Mouse (Mus musculus) large intestine, adult 2 months (tissue): ENCODE results near the gene Tmem135. TPM values are rescaled to one million over a fixed set of nuclear protein-coding genes. Genes with fewer than 3 reads are reported as not detected.

Source experiments
- DNase-seq: peaks from one replicate; pipeline ENCODE4 v3.0.0-alpha.2; 2012; ENCODE audit warnings: low read depth, low spot score
- WGBS: fragments of 180-500 bp; shearing (Covaris S2); methylation state at CpG from one replicate; pipeline ENCODE4 v1.1.7; 2018; 5-methylcytosine and 5-hydroxymethylcytosine counted together
- polyA plus RNA-seq: library from polyadenylated mRNA; depleted of rRNA; stranded (reverse); fragments of >200 nt; gene quantifications from 2 replicates; pipeline ENCODE4 v1.2.3, GENCODE M21; 2012; rRNA removed

Gene Tmem135
- 7.5 and 42.5 TPM in 2 replicates for polyA plus RNA-seq

DNA sequence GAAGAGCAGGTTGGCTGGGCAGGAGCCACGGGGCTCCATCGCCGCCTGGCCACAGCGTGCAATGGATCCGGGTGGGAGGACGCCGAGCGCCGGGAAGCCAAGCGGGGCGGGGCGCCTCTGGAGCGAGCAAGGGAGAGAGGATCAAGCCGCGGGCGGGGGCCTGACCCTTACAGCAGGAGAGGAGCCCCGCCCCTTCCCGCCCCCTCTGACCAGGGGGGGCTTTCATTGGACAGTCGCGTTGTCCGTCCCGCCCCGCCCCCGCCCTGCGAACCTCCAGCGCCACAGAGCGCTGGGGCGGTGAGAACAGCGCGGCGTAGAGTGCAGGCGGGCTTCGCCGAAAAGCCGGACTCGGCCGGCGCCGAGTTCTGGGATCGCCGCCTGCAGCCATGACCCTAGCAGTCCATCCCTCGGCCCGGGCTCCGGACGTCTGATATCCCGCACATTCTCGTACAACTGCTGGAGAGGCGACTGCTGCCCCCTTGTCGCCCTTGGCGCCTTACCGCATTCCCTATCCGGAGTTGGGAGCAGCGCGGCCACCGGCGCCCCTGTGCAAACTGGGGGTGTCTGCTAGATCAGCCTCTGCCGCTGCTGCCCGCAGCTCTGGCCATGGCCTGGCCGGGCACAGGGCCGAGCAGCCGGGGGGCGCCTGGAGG, at the start of gene Tmem135, which contains the start of gene Fzd4:
TSS of gene Tmem135 (minus strand) at position 142 of the 653 bp plus-strand sequence.
TSS of gene Fzd4 (plus strand) at position 275 of the 653 bp plus-strand sequence.
- DNase-seq = peak; percentile 85
- 1% methylated on average over 61 of the region's 62 CpGs for WGBS

DNA sequence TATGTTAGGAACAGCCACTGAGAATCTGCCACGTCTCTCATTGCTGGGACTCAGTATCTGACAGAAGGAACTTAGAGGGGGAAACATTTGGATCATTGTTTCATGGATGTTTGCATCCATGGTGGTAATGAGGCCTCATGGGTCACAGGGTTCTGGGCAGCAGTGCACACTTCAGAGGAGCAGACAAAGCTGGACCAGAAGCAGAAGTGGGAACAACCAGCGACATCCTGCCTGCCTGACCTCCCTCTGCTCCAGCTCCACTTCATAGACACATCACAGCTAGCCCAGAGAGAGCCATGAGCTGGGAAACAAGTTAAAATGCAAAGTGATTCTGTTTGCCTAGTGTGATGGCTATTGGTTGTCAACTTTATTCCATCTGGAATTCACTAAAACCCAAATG, 46.3 kb upstream of the Tmem135 start:
- WGBS = 61% methylated on average over 2 of the region's 2 CpGs

GRCm38 (mm10) chr7:89445137-89445536, 41.1 kb upstream of the Tmem135 start:
- WGBS = 27% methylated on average over 4 of the region's 4 CpGs
- no peak for DNase-seq

More for the DNA sequence above, 46.3 kb upstream of the Tmem135 start:
- no peak for DNase-seq

GRCm38 (mm10) chr7:89442242-89442641, 38.2 kb upstream of the Tmem135 start:
- no peak for DNase-seq
- 84% methylated on average over 4 of the region's 4 CpGs for WGBS

DNA sequence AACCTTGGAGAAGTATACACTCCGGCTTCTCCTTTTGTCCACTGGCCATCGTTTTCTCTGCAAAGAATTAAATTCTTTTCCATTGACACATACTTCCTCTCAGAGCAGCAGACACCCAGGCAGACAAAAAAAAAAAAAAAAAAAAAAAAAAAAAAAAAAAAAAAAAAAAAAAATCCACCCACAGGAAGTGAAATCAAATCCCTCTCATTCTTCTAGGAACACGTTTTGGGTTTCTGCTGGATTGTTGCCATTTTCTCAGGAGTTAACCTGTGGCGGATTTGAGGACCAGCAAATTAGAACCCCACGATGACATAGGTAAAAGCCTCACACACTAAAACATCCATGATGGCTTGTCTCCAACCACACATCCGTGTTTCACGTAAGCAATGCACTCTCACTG, 37.3 kb upstream of the Tmem135 start:
- DNase-seq = no peak
- 62% methylated on average over 7 of the region's 7 CpGs for WGBS

DNA sequence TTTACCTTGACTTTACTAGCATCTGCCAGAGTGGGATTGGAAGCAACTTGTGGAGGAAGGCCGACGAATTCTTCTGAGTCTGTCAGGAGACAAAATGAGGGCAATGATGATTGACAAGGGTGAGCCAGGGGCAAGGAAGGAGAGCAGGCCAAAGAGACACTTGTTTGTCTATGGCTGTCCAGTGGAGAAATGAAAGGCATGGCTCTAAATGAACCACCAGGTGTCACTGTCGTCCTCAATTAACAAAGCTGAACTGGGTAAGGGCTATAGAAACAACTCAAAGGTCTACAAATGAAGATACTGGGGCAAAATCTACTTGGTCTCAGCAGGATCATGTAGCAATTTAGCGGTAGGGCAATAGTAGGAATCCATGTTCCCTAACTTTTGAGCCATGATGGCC, 33.6 kb upstream of the Tmem135 start:
- peak; percentile 31 for DNase-seq
- 38% methylated on average over 4 of the region's 4 CpGs for WGBS

DNA sequence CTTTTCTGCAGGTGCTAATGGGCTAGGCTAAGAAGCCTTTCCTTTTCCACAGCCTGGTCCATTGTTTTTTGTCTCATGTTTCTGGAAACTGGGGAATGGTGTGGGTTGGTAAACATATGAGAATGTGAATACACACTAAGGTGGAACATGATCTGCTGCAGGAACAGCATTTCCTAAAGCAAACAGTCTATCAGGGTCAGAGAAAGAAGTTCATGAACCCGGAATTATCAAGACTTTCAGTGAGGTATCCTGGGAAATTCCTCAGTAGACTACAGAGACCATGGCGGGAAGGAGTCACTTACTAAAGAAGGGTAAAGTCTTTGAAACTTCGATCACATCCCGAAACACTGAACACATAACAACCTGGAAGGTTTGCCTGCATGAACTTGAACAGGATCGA, 32.4 kb upstream of the Tmem135 start:
- no peak for DNase-seq
- 71% methylated on average over 5 of the region's 5 CpGs for WGBS

GRCm38 (mm10) chr7:89433893-89434616, 30.0 kb upstream of the Tmem135 start:
- 45% methylated on average over 8 of the region's 8 CpGs for WGBS
- no peak for DNase-seq

GRCm38 (mm10) chr7:89433193-89433892, 29.3 kb upstream of the Tmem135 start:
- 66% methylated on average over 9 of the region's 9 CpGs for WGBS
- no peak for DNase-seq

DNA sequence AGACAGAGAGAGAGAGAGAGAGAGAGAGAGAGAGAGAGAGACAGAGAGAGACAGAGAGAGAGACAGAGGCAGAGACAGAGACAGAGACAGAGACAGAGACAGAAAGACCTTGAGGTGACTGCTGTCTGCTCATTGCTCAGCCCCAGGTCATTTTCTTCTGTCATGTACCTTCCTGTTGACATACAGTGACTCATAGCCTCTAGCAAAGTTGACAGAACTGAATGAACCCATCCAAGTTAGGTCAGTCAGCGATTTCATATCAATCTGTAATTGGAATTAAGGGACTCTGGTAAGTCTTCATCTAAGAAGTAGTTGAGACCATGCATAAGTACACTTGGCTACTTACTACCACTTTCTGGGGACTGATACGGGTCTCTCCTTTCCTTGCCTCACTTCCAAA, 27.2 kb upstream of the Tmem135 start:
- WGBS = 76% methylated on average over 2 of the region's 2 CpGs

GRCm38 (mm10) chr7:89429326-89429725, 25.3 kb upstream of the Tmem135 start:
- DNase-seq = no peak
- WGBS = 75% methylated on average over 1 of the region's 1 CpGs

More for the DNA sequence above, 27.2 kb upstream of the Tmem135 start:
- no peak for DNase-seq

- 26% methylated on average over 5 of the region's 5 CpGs for WGBS
- no peak for DNase-seq
Observed at GRCm38 (mm10) chr7:89428804-89429203, 24.8 kb upstream of the Tmem135 start.

DNA sequence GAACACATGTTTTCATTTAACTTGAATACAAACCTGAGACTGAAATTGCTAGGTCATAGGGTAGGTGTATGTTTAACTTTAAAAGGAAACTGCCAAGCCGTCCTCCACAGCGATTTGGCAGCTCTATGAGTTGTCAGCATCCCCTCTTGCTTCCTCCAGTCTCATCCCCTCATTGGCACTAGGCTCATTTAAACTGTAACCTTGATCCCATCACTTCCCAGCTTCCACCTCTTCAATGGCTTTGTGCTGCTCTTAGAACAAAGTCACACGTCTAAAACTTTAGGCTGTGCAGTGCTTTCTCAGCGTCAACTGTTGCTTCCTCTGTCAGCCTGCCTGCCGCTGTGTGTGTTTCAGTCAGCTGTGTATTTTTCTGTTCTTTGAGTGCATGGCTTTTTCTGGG, 23.1 kb upstream of the Tmem135 start:
- DNase-seq = no peak
- WGBS = 31% methylated on average over 5 of the region's 5 CpGs

GRCm38 (mm10) chr7:89425803-89426725, 22.0 kb upstream of the Tmem135 start:
- no peak for DNase-seq
- 56% methylated on average over 11 of the region's 11 CpGs for WGBS

- DNase-seq = no peak
- WGBS = 64% methylated on average over 5 of the region's 5 CpGs
Observed at GRCm38 (mm10) chr7:89424659-89425058, 20.6 kb upstream of the Tmem135 start.

DNA sequence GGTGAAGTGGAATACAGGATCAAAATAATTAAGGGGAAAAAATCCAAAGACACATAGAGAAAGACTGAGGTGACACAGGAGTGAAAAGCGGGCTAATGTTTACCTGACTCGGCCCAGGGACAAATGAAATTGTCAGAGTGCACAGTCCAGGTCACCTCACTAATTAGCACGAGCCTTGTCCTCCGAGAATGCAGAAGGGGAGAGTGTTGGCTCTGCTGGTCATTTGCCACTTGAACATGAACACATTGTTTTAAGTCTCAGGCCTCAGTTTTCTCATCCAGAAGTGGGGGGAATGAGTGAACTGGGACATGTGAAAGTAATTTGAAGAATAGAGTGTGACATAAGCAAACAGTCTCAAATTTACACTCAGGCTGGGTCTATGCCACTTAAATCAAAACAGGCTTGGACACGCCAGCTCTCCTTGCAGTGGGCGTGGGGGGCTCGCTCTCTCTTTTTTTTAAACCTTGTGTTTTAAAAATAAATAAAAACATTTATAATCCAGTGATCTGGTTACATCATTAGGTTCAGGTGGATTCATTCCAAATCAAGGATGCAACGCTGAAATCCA, 19.8 kb upstream of the Tmem135 start:
- 69% methylated on average over 8 of the region's 8 CpGs for WGBS
- DNase-seq = no peak

- 29% methylated on average over 5 of the region's 5 CpGs for WGBS
- DNase-seq = no peak
Observed at GRCm38 (mm10) chr7:89423194-89423593, 19.2 kb upstream of the Tmem135 start.

- WGBS = 46% methylated on average over 8 of the region's 8 CpGs
- DNase-seq = no peak
Observed at GRCm38 (mm10) chr7:89422650-89423049, 18.6 kb upstream of the Tmem135 start.

GRCm38 (mm10) chr7:89421294-89421693, 17.3 kb upstream of the Tmem135 start:
- WGBS = 94% methylated on average over 5 of the region's 5 CpGs
- DNase-seq = no peak
